Mouse (Mus musculus) heart, adult 11 months (tissue): ENCODE measurements around the gene Krtap9-5.

Experiments used
- DNase-seq: peaks from one replicate; pipeline ENCODE4 v3.0.0; 2022

Krtap9-5 gene

GRCm38 (mm10) chr11:99948175-99948574 is at the start of gene Krtap9-5:
Gene Krtap9-5 (plus strand): TSS chr11:99948475.
- DNase-seq, result no peak

GRCm38 (mm10) chr11:99907620-99908019 is 40.7 kb upstream of the Krtap9-5 start, which contains the start of gene Krtap31-1:
Gene Krtap31-1 (plus strand): TSS chr11:99907920.
- no peak for DNase-seq

- DNase-seq, result no peak
These were observed 33.8 kb upstream of the Krtap9-5 start, which contains the start of gene Gm11565 for GRCm38 (mm10) chr11:99914451-99914850. Gene Gm11565 (plus strand): TSS chr11:99914751.

GRCm38 (mm10) chr11:99935991-99936390 is 12.3 kb upstream of the Krtap9-5 start, which contains the start of gene Krtap31-2:
Gene Krtap31-2 (plus strand): TSS chr11:99936291.
- DNase-seq, result no peak

- no peak for DNase-seq
These were observed 10.5 kb upstream of the Krtap9-5 start for GRCm38 (mm10) chr11:99937751-99938264.

- DNase-seq, result no peak
These were observed 15.9 kb downstream of the Krtap9-5 start for GRCm38 (mm10) chr11:99964213-99964612.

- no peak for DNase-seq
These were observed 17.7 kb downstream of the Krtap9-5 start for GRCm38 (mm10) chr11:99965961-99966360.

- peak; percentile 61 for DNase-seq
These were observed 30.7 kb downstream of the Krtap9-5 start, which contains the start of gene Krtap29-1 for GRCm38 (mm10) chr11:99978953-99979352. Gene Krtap29-1 (minus strand): TSS chr11:99979053.

GRCm38 (mm10) chr11:99982731-99983130 is 34.5 kb downstream of the Krtap9-5 start:
- peak; percentile 66 for DNase-seq

- peak; percentile 28 for DNase-seq
These were observed 35.2 kb downstream of the Krtap9-5 start for GRCm38 (mm10) chr11:99983442-99983841.

GRCm38 (mm10) chr11:99985291-99986092 is 37.2 kb downstream of the Krtap9-5 start:
- peak; percentile 94 for DNase-seq

- no peak for DNase-seq
These were observed 37.9 kb downstream of the Krtap9-5 start, which contains the start of gene Krtap16-1 for GRCm38 (mm10) chr11:99986180-99986647. Gene Krtap16-1 (minus strand): TSS chr11:99986597.

- DNase-seq, result peak; percentile 15
These were observed 40.3 kb downstream of the Krtap9-5 start for GRCm38 (mm10) chr11:99988530-99988929.

- peak; percentile 44 for DNase-seq
These were observed 41.7 kb downstream of the Krtap9-5 start for GRCm38 (mm10) chr11:99989881-99990405.

GRCm38 (mm10) chr11:99990571-99990970 is 42.3 kb downstream of the Krtap9-5 start:
- DNase-seq, result peak; percentile 65

- peak; percentile 85 for DNase-seq
These were observed 45.5 kb downstream of the Krtap9-5 start, which contains the start of gene Krtap17-1 for GRCm38 (mm10) chr11:99993620-99994383. Gene Krtap17-1 (minus strand): TSS chr11:99993994.

- peak; percentile 71 for DNase-seq
These were observed 46.0 kb downstream of the Krtap9-5 start for GRCm38 (mm10) chr11:99994384-99994661.

- peak; percentile 56 for DNase-seq
These were observed 50.8 kb downstream of the Krtap9-5 start for GRCm38 (mm10) chr11:99999091-99999490.
